Mouse (Mus musculus) liver, embryonic 13.5 days (tissue): ENCODE data around the gene Hhip. TPM values are rescaled to one million over a fixed set of nuclear protein-coding genes. Genes with fewer than 3 reads are reported as not detected.
"Not testable (repeated sequence)": the region's sequence is repeated elsewhere in the genome, so short reads cannot be mapped to it uniquely, and the experiment has no call there.

Source experiments
- ATAC-seq: fragments of 200-750 bp; cut with Nextera tagmentation; 2 replicates; pipeline ENCODE4 v1.8.0; 2017; ENCODE audit warnings: low read depth, mild to moderate bottlenecking, moderate number of reproducible peaks, moderate library complexity
- DNase-seq: peaks from one replicate; pipeline ENCODE4 v3.0.0; 2022
- H3K27ac ChIP-seq: fragments of 300-500 bp; sonication (generic); 2 replicates; pipeline ENCODE4 v1.5.1; 2015; ENCODE audit warnings: moderate library complexity, mild to moderate bottlenecking, inconsistent platforms
- H3K27me3 ChIP-seq: fragments of 300-500 bp; sonication (generic); 2 replicates; pipeline ENCODE4 v1.6.1; 2015; ENCODE audit warnings: mild to moderate bottlenecking, inconsistent platforms
- H3K36me3 ChIP-seq: fragments of 300-500 bp; sonication (generic); 2 replicates; pipeline ENCODE4 v1.6.1; 2015; ENCODE audit warnings: mild to moderate bottlenecking, inconsistent platforms
- H3K4me1 ChIP-seq: fragments of 300-500 bp; sonication (generic); replicated peaks from 2 replicates; pipeline ENCODE4 v1.6.1; 2015; ENCODE audit warnings: inconsistent platforms
- H3K4me2 ChIP-seq: fragments of 300-500 bp; sonication (generic); 2 replicates; pipeline ENCODE4 v1.6.1; 2015; ENCODE audit warnings: inconsistent platforms, mild to moderate bottlenecking, moderate library complexity
- H3K4me3 ChIP-seq: fragments of 300-500 bp; sonication (generic); replicated peaks from 2 replicates; pipeline ENCODE4 v1.5.1; 2015; ENCODE audit warnings: mild to moderate bottlenecking, inconsistent platforms
- H3K9ac ChIP-seq: fragments of 300-500 bp; sonication (generic); 2 replicates; pipeline ENCODE4 v1.6.1; 2015; ENCODE audit warnings: mild to moderate bottlenecking, inconsistent platforms
- H3K9me3 ChIP-seq: fragments of 300-500 bp; sonication (generic); replicated peaks from 2 replicates; pipeline ENCODE4 v1.6.1; 2016; ENCODE audit warnings: inconsistent platforms
- WGBS: fragments of 180-500 bp; shearing (Covaris S2); methylation state at CpG from one replicate; pipeline ENCODE4 v1.1.7; 2015; ENCODE audit not compliant: insufficient replicate concordance; 5-methylcytosine and 5-hydroxymethylcytosine counted together
- polyA plus RNA-seq: library from polyadenylated mRNA; unstranded; fragments of >200 nt; fragmentation: Nextera tagmentation; extraction: Ambion mirVana; gene quantifications from 2 replicates; pipeline ENCODE4 v1.2.1, GENCODE M21; 2015

Gene Hhip
- polyA plus RNA-seq, 1 experiment from 2014 or later, result 1.5 TPM

DNA sequence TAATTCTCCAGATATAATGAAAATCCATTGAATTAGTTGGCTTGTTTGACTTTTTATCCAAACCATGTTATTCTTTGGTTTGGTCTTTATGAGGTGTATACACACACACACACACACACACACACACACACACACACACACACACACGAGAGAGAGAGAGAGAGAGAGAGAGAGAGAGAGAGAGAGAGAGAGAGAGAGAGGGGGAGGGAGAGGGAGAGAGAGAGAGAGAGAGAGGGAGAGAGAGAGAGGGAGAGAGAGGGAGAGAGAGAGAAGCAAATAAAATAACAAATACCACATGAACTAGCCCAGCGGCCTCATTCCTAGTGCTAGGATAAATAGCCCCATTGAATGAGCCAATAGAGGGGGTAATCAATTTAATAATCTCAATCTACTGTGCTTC, 66.4 kb downstream of the Hhip start:
- not testable (repeated sequence) for H3K4me2 ChIP-seq, H3K27me3 ChIP-seq, DNase-seq, H3K9me3 ChIP-seq, H3K4me1 ChIP-seq, H3K4me3 ChIP-seq, H3K36me3 ChIP-seq, H3K9ac ChIP-seq, H3K27ac ChIP-seq, ATAC-seq
- WGBS, result 92% methylated on average over 1 of the region's 2 CpGs

- DNase-seq, result no peak
- H3K9ac ChIP-seq, result no peak overlapping the region
- no peak overlapping the region for H3K4me2 ChIP-seq
- no peaks in the 10 kb centered on the region for H3K36me3 ChIP-seq
- no peaks in the 10 kb centered on the region for H3K9me3 ChIP-seq
- H3K4me3 ChIP-seq, result no peak overlapping the region
- H3K27ac ChIP-seq, result no peak overlapping the region
- H3K4me1 ChIP-seq, result no peaks in the 10 kb centered on the region
- 42% methylated on average over 2 of the region's 2 CpGs for WGBS
- no peak for ATAC-seq
- H3K27me3 ChIP-seq, result no peaks in the 10 kb centered on the region
These were observed 72.9 kb downstream of the Hhip start for GRCm38 (mm10) chr8:79984946-79985345.

DNA sequence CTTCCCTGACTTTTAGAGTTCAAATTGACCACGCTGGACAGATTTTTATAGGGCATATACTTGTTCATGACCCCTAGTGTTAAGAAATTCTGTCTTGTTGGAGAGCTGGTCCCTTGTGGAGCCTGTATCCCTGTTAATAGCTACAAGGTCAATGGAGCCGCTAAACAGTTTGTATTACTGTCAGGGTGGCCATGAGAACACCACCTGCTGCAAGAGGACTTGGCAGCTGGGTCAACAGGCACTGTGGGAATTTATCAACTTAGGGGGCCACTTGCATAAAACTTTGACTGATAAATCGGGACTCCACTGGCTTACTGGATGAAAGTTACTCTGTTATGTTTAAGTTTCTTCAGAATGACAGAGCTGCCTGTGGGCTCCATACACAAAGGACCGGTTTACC, 75.7 kb downstream of the Hhip start:
- WGBS, result 51% methylated on average over 4 of the region's 4 CpGs
- no peaks in the 10 kb centered on the region for H3K36me3 ChIP-seq
- H3K4me2 ChIP-seq, result no peak overlapping the region
- H3K9ac ChIP-seq, result no peak overlapping the region
- no peak for ATAC-seq
- H3K4me1 ChIP-seq, result no peaks in the 10 kb centered on the region
- H3K4me3 ChIP-seq, result no peak overlapping the region
- no peak overlapping the region for H3K27ac ChIP-seq
- no peak for DNase-seq
- no peaks in the 10 kb centered on the region for H3K9me3 ChIP-seq
- no peaks in the 10 kb centered on the region for H3K27me3 ChIP-seq

DNA sequence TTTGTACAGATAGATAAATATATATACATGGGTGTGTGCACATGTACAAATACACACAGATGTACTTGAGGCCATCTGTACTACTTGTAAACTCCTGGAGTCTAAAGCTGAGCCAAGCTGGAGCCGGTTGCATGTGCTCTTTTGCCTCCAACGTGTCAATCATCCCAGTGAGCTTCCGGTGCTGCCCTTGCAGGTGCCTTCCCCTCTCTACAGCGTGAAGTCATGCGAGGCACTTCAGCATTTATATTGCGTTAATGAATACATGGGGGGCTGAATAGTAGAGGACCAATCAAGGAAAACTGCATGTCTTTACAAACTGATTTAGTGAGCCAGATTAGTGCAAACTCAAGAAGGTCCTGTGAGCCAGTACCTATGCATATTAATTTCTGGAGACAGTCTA, 91.6 kb downstream of the Hhip start:
- Histone ChIP-seq H3K27ac (no peak overlapping the region), H3K9me3 (no peaks in the 10 kb centered on the region), H3K4me2 (no peak overlapping the region), H3K4me1 (no peaks in the 10 kb centered on the region), H3K9ac (no peak overlapping the region), H3K36me3 (no peaks in the 10 kb centered on the region), H3K27me3 (no peaks in the 10 kb centered on the region), H3K4me3 (no peak overlapping the region)
- DNase-seq, result no peak
- no peak for ATAC-seq
- 50% methylated on average over 6 of the region's 6 CpGs for WGBS

- no peaks in the 10 kb centered on the region for H3K4me1 ChIP-seq
- ATAC-seq (no peak), DNase-seq (no peak)
These were observed 104.9 kb downstream of the Hhip start for GRCm38 (mm10) chr8:79952857-79953256.

GRCm38 (mm10) chr8:79950376-79950775, 107.4 kb downstream of the Hhip start:
- H3K27ac ChIP-seq, result no peak overlapping the region
- no peak overlapping the region for H3K4me2 ChIP-seq
- no peak overlapping the region for H3K9ac ChIP-seq
- no peaks in the 10 kb centered on the region for H3K4me1 ChIP-seq
- H3K27me3 ChIP-seq, result no peaks in the 10 kb centered on the region
- no peak for ATAC-seq
- no peaks in the 10 kb centered on the region for H3K9me3 ChIP-seq
- WGBS, result 62% methylated on average over 3 of the region's 3 CpGs
- no peak for DNase-seq
- no peaks in the 10 kb centered on the region for H3K36me3 ChIP-seq
- H3K4me3 ChIP-seq, result no peak overlapping the region

More at GRCm38 (mm10) chr8:79952857-79953256, 104.9 kb downstream of the Hhip start:
- Histone ChIP-seq H3K36me3 (no peaks in the 10 kb centered on the region), H3K9ac (no peak overlapping the region), H3K4me2 (no peak overlapping the region), H3K4me3 (no peak overlapping the region), H3K27me3 (no peaks in the 10 kb centered on the region), H3K9me3 (no peaks in the 10 kb centered on the region), H3K27ac (no peak overlapping the region)
- WGBS, result 15% methylated on average over 3 of the region's 3 CpGs

- DNase-seq (no peak), ATAC-seq (no peak)
- no peak overlapping the region for H3K4me2 ChIP-seq
- no peaks in the 10 kb centered on the region for H3K9me3 ChIP-seq
- no peaks in the 10 kb centered on the region for H3K36me3 ChIP-seq
- H3K4me3 ChIP-seq, result no peak overlapping the region
- H3K27ac ChIP-seq, result no peak overlapping the region
- 57% methylated on average over 9 of the region's 9 CpGs for WGBS
- no peaks in the 10 kb centered on the region for H3K4me1 ChIP-seq
- H3K27me3 ChIP-seq, result no peaks in the 10 kb centered on the region
- no peak overlapping the region for H3K9ac ChIP-seq
These were observed 112.2 kb downstream of the Hhip start for GRCm38 (mm10) chr8:79945501-79946076.

- H3K9me3 ChIP-seq, result no peaks in the 10 kb centered on the region
- ATAC-seq, result no peak
These were observed 116.7 kb downstream of the Hhip start for GRCm38 (mm10) chr8:79941070-79941469.

DNA sequence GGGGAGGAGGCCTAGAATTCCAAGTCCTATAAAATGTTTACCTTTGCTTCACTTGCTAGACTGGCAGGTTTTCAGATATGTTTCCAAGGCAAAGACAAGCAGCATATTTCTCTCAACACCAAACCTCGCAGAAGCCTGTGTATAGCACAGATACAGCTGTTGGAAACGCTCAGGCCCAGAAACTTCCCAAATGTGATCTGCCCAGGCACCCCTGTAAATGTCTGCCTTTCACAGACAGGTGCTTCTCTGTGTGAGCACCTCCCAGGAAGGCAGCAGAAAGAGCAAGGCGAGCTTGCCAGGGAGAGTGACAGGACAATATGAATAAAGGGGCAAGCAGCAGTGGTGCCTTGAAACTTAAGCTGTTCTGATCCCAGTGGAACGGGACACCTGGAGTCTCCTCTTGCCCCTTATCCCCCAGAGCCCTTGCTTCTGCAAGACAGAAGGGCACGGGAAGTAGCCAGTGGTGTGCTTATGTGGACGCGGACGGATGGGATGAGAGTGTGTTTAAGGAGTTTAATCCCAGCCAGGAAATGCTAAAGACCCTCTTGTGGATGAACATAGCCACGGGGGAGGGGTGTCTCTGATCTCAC, 120.9 kb downstream of the Hhip start:
- Histone ChIP-seq H3K9me3 (no peaks in the 10 kb centered on the region), H3K36me3 (no peaks in the 10 kb centered on the region), H3K9ac (no peak overlapping the region), H3K27ac (no peak overlapping the region), H3K4me1 (no peaks in the 10 kb centered on the region), H3K4me2 (no peak overlapping the region), H3K27me3 (no peaks in the 10 kb centered on the region), H3K4me3 (no peak overlapping the region)
- WGBS, result 59% methylated on average over 9 of the region's 9 CpGs
- ATAC-seq (no peak), DNase-seq (no peak)

More at GRCm38 (mm10) chr8:79941070-79941469, 116.7 kb downstream of the Hhip start:
- 68% methylated on average over 5 of the region's 5 CpGs for WGBS
- no peak overlapping the region for H3K4me3 ChIP-seq
- H3K27me3 ChIP-seq, result no peaks in the 10 kb centered on the region
- H3K36me3 ChIP-seq, result no peaks in the 10 kb centered on the region
- no peaks in the 10 kb centered on the region for H3K4me1 ChIP-seq
- DNase-seq, result no peak
- no peak overlapping the region for H3K4me2 ChIP-seq
- H3K27ac ChIP-seq, result no peak overlapping the region
- H3K9ac ChIP-seq, result no peak overlapping the region

GRCm38 (mm10) chr8:79935793-79936192, 122.0 kb downstream of the Hhip start:
- no peak for DNase-seq

GRCm38 (mm10) chr8:79929202-79929601, 128.6 kb downstream of the Hhip start:
- WGBS, result 53% methylated on average over 4 of the region's 4 CpGs
- Histone ChIP-seq H3K27ac (no peak overlapping the region), H3K9me3 (no peaks in the 10 kb centered on the region), H3K4me1 (no peaks in the 10 kb centered on the region), H3K9ac (no peak overlapping the region), H3K36me3 (no peaks in the 10 kb centered on the region), H3K27me3 (no peaks in the 10 kb centered on the region), H3K4me2 (no peak overlapping the region), H3K4me3 (no peak overlapping the region)
- DNase-seq (no peak), ATAC-seq (no peak)

More at GRCm38 (mm10) chr8:79935793-79936192, 122.0 kb downstream of the Hhip start:
- Histone ChIP-seq H3K4me1 (no peaks in the 10 kb centered on the region), H3K27ac (no peak overlapping the region), H3K36me3 (no peaks in the 10 kb centered on the region), H3K9ac (no peak overlapping the region), H3K9me3 (no peaks in the 10 kb centered on the region), H3K27me3 (no peaks in the 10 kb centered on the region), H3K4me2 (no peak overlapping the region), H3K4me3 (no peak overlapping the region)
- 41% methylated on average over 7 of the region's 7 CpGs for WGBS
- ATAC-seq, result no peak

GRCm38 (mm10) chr8:79917211-79917610, 140.6 kb downstream of the Hhip start:
- Histone ChIP-seq H3K27ac (no peak overlapping the region), H3K4me2 (no peak overlapping the region), H3K36me3 (no peaks in the 10 kb centered on the region), H3K4me3 (no peak overlapping the region), H3K27me3 (no peaks in the 10 kb centered on the region), H3K9me3 (no peaks in the 10 kb centered on the region), H3K9ac (no peak overlapping the region), H3K4me1 (no peaks in the 10 kb centered on the region)
- ATAC-seq (no peak), DNase-seq (no peak)
- WGBS, result 58% methylated on average over 7 of the region's 7 CpGs
